Mouse (Mus musculus) thymus, adult 2 months (tissue): ENCODE data around the gene S100b. TPM values are rescaled to one million over a fixed set of nuclear protein-coding genes. Genes with fewer than 3 reads are reported as not detected.

Source experiments
- DNase-seq: peaks from one replicate; pipeline ENCODE4 v3.0.0; 2021
- H3K27ac ChIP-seq: fragments of 200-500 bp; 2 replicates; pipeline ENCODE4 v1.5.1; 2012; ENCODE audit warnings: low read length, control low read depth; ENCODE audit not compliant: control insufficient read depth, insufficient read depth
- H3K27me3 ChIP-seq: fragments of 200-500 bp; 2 replicates; pipeline ENCODE4 v1.6.1; 2012; ENCODE audit warnings: mild to moderate bottlenecking, low read length, moderate library complexity, mixed read lengths; ENCODE audit not compliant: control insufficient read depth, insufficient read depth
- H3K36me3 ChIP-seq: fragments of 200-500 bp; 2 replicates; pipeline ENCODE4 v1.6.1; 2012; ENCODE audit warnings: mild to moderate bottlenecking, low read length, moderate library complexity; ENCODE audit not compliant: control insufficient read depth, insufficient read depth
- H3K4me1 ChIP-seq: fragments of 200-500 bp; replicated peaks from 2 replicates; pipeline ENCODE4 v1.6.1; 2012; ENCODE audit warnings: low read length; ENCODE audit not compliant: control insufficient read depth, insufficient read depth
- H3K4me3 ChIP-seq: fragments of 200-500 bp; 2 replicates; pipeline ENCODE4 v1.5.1; 2012; ENCODE audit warnings: mild to moderate bottlenecking, low read length, control low read depth, moderate library complexity; ENCODE audit not compliant: control insufficient read depth, insufficient read depth
- CTCF ChIP-seq: fragments of 200-500 bp; IDR thresholded peaks from 2 replicates; pipeline ENCODE4 v1.5.1; 2012; ENCODE audit warnings: mild to moderate bottlenecking, control low read depth, low read length, moderate library complexity, borderline replicate concordance; ENCODE audit not compliant: control insufficient read depth, poor library complexity, insufficient read depth; ENCODE audit errors: extremely low read depth
- POLR2A ChIP-seq: fragments of 200-500 bp; IDR thresholded peaks from 2 replicates; pipeline ENCODE4 v1.6.1; 2012; ENCODE audit warnings: mild to moderate bottlenecking, low read length, control low read depth, moderate library complexity; ENCODE audit not compliant: control insufficient read depth, poor library complexity, insufficient read depth; ENCODE audit errors: extremely low read depth
- WGBS: fragments of 180-500 bp; shearing (Covaris S2); methylation state at CpG from one replicate; pipeline ENCODE4 v1.1.7; 2018; 5-methylcytosine and 5-hydroxymethylcytosine counted together
- polyA plus RNA-seq: library from polyadenylated mRNA; depleted of rRNA; stranded (reverse); fragments of >200 nt; gene quantifications from 2 replicates; pipeline ENCODE4 v1.2.3, GENCODE M21; 2012

S100b gene
- polyA plus RNA-seq, 1 experiment, result 0.66 TPM

GRCm38 (mm10) chr10:76246601-76247000, 7.1 kb upstream of the S100b start:
- no peaks in the 10 kb centered on the region for H3K4me1 ChIP-seq
- no peak overlapping the region for H3K27ac ChIP-seq
- TF ChIP-seq POLR2A (no peak), CTCF (no peak)
- H3K4me3 ChIP-seq, result no peak overlapping the region
- DNase-seq, result no peak
- WGBS, result 69% methylated on average over 4 of the region's 4 CpGs
- H3K36me3 ChIP-seq, result no peaks in the 10 kb centered on the region
- no peaks in the 10 kb centered on the region for H3K27me3 ChIP-seq

DNA sequence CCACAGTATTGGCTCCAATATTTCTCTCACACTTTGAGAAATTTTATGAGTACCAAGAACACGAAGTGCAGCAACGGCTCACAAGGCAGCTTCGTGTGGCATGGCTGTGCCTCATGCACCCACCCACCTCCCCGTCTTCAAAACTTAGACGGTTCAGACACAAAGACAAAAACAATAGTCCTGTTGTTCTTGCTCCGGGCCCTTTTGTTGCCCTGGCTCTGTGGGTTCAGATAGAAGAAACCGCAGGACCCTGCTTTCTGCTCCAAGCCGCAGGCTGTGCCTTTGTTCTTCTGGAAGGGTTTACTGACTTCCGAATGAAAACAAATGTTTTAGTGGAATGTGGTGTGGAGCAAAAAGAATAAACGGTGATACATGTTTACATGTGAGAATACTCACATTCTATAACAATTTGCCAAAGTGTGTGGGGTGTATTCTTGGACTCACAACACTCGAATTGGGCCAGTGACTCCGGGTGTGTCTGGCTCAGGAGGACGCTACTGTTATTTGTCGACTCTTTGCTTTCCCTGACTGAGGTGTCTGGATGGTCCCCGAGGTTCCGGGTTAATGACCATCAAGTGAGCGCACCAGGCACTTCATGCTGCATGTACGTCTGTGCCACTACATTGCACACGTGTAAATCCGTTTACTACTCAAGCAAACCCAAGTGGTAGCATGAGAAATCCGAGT, 5.5 kb upstream of the S100b start:
- 73% methylated on average over 21 of the region's 21 CpGs for WGBS
- Histone ChIP-seq H3K36me3 (no peaks in the 10 kb centered on the region), H3K4me3 (no peak overlapping the region), H3K27me3 (no peaks in the 10 kb centered on the region), H3K4me1 (no peaks in the 10 kb centered on the region), H3K27ac (no peak overlapping the region)
- TF ChIP-seq POLR2A (no peak), CTCF (no peak)
- DNase-seq, result no peak

GRCm38 (mm10) chr10:76248647-76248968, 5.0 kb upstream of the S100b start:
- Histone ChIP-seq H3K27ac (no peak overlapping the region), H3K4me1 (no peaks in the 10 kb centered on the region), H3K27me3 (no peaks in the 10 kb centered on the region), H3K4me3 (no peak overlapping the region), H3K36me3 (no peaks in the 10 kb centered on the region)
- no peak for DNase-seq
- 85% methylated on average over 5 of the region's 5 CpGs for WGBS
- TF ChIP-seq CTCF (no peak), POLR2A (no peak)

GRCm38 (mm10) chr10:76250870-76251269, 2.8 kb upstream of the S100b start:
- no peak for DNase-seq
- Histone ChIP-seq H3K27ac (no peak overlapping the region), H3K4me3 (no peak overlapping the region), H3K36me3 (no peaks in the 10 kb centered on the region), H3K4me1 (no peaks in the 10 kb centered on the region), H3K27me3 (no peaks in the 10 kb centered on the region)
- WGBS, result 95% methylated on average over 7 of the region's 7 CpGs
- no peak for TF ChIP-seq CTCF
- no peak for TF ChIP-seq POLR2A

DNA sequence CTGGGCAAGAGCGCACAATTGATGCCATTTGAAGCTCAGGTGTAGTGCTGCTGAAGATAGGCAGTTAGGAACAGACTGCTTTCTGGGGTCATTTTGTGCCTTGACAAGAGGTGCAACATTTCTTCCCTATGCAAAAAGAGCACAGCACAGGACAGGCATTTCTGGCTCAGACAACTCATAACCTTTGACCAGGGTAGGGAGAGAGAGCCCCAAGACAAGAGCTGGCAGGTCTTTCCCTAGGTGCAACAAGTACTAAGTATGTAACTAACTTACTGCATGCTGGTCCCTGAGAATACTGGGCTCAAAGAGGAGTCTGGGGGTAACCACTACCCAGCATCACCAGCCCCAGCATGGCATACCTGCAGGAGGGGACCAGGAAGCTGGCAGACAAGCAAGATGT, 574 bp upstream of the S100b start:
- WGBS, result 98% methylated on average over 1 of the region's 1 CpGs
- Histone ChIP-seq H3K27ac (no peak overlapping the region), H3K36me3 (no peaks in the 10 kb centered on the region), H3K27me3 (no peaks in the 10 kb centered on the region), H3K4me3 (no peak overlapping the region), H3K4me1 (peaks cover 12% of the 10 kb centered on the region)
- TF ChIP-seq CTCF (no peak), POLR2A (no peak)
- no peak for DNase-seq

GRCm38 (mm10) chr10:76255617-76256016, 2.0 kb downstream of the S100b start:
- H3K4me3 ChIP-seq, result no peak overlapping the region
- no peak for TF ChIP-seq CTCF
- no peak for TF ChIP-seq POLR2A
- 92% methylated on average over 6 of the region's 6 CpGs for WGBS
- H3K27me3 ChIP-seq, result no peaks in the 10 kb centered on the region
- peaks cover 14% of the 10 kb centered on the region for H3K4me1 ChIP-seq
- no peak for DNase-seq
- H3K27ac ChIP-seq, result no peak overlapping the region
- no peaks in the 10 kb centered on the region for H3K36me3 ChIP-seq

DNA sequence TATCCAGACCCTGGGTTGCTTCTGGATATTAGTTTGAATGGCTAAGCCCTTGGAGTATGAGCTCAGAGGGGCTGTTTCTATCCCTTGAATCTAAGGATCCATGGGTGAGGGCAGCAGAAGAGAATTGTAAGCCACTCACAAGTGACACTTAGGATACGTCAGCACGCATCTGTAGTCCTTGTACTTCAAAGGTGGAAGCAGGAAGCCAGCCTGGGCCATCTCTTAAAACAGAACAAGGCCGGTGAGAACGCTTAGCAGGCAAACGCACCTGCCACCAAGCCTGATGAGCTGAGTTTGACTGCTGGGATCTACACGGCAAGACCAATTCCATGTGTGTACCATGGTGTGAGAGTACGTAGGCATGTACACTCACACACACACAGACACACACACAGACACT, 3.6 kb downstream of the S100b start:
- peak; percentile 14 for DNase-seq
- Histone ChIP-seq H3K27ac (no peak overlapping the region), H3K36me3 (no peaks in the 10 kb centered on the region), H3K4me3 (no peak overlapping the region), H3K4me1 (peaks cover 14% of the 10 kb centered on the region), H3K27me3 (no peaks in the 10 kb centered on the region)
- TF ChIP-seq CTCF, result no peak
- TF ChIP-seq POLR2A, result no peak
- WGBS, result 45% methylated on average over 7 of the region's 7 CpGs
